ENCODE assay signal across 8 mouse cellular contexts in the genomic region with DNA sequence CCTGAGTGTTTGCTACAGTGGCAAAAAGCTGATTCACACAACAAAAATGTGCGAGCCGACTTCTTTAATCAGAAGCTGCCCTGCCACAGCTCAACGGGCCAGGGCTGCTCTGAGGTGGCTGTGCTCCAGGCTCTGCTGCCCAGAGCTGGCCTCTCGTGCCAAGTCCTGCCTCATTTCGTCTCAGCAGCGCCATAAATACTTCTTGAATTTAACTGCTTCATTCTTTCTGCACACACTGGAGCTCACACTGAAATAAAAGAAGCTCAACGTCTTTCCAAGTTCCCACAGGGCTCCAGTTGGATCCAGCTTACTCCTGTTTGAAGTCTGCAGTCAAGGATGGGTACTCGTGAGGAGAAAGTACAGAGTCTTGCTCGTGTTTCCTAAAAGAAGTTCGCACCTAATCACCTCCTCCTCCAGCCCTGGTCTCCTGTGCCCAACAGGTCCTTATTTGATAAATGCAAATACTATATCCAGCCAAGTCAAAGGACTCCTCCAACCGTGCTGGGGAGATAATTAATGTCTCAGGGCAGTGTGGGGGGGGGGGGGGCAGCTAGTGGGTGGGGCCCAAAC.
DNase-seq lines count a peak whose midpoint lies in the region; ATAC-seq lines count a peak whose summit lies in the region.

No protein-coding gene starts in this region.

- peaks cover 9% of the 10 kb centered on the region; the same call in 1 of the 2 replicates for H3K9me3 ChIP-seq in hindbrain, embryonic 14.5 days (ENCODE audit: control insufficient read depth, low read length)
- H3K9me3 ChIP-seq in stomach, embryonic 14.5 days (ENCODE audit: control insufficient read depth, low read depth, low read length), result peaks cover 3% of the 10 kb centered on the region; the same call in 1 of the 2 replicates

- ATAC-seq in hindbrain, embryonic 14.5 days (ENCODE audit: low FRiP score), result peak; percentile 72; the same call in 1 of the 2 replicates
- peak; percentile 35; the same call in 1 of the 2 replicates for ATAC-seq in stomach, embryonic 14.5 days (ENCODE audit: insufficient number of reproducible peaks, insufficient read depth, low FRiP score, low read depth)

- no peak overlapping the region for H3K9ac ChIP-seq in hindbrain, embryonic 14.5 days
- H3K9ac ChIP-seq in stomach, embryonic 14.5 days (replicated peaks; ENCODE audit: low read depth, low read length), result no peak overlapping the region

- peaks cover 19% of the 10 kb centered on the region for H3K4me1 ChIP-seq in hindbrain, embryonic 14.5 days (replicated peaks; ENCODE audit: control insufficient read depth, insufficient read depth, low read length)
- peaks cover 41% of the 10 kb centered on the region for H3K4me1 ChIP-seq in stomach, embryonic 14.5 days (ENCODE audit: control insufficient read depth, insufficient read depth, low read length)

- H3K4me2 ChIP-seq in hindbrain, embryonic 14.5 days (replicated peaks), result no peak overlapping the region; the same call in 1 of the 2 replicates
- no peak overlapping the region for H3K4me2 ChIP-seq in stomach, embryonic 14.5 days (replicated peaks; ENCODE audit: low read depth, low read length)

- H3K27me3 ChIP-seq in hindbrain, embryonic 14.5 days (ENCODE audit: control insufficient read depth, insufficient read depth, low read length), result 0 out of 2 replicates have a peak, but pooled peaks cover 20% of the 10 kb centered on the region
- H3K27me3 ChIP-seq in stomach, embryonic 14.5 days (ENCODE audit: control insufficient read depth, insufficient read depth, low read length), result no peaks in the 10 kb centered on the region

- no peaks in the 10 kb centered on the region for H3K36me3 ChIP-seq in hindbrain, embryonic 14.5 days (replicated peaks; ENCODE audit: control insufficient read depth, insufficient read depth)
- H3K36me3 ChIP-seq in stomach, embryonic 14.5 days (ENCODE audit: control insufficient read depth, insufficient read depth, low read length), result no peaks in the 10 kb centered on the region

- DNase-seq in ZHBTc4 (ENCODE audit: low read depth, low spot score), result peak; percentile 68
- DNase-seq in cerebellum, adult 8-10 months, result peak; percentile 68
- peak; percentile 33 to 44 for DNase-seq in frontal cortex, postnatal 14 days (ENCODE audit: low spot score in 2 of 2)
- DNase-seq in hindbrain, embryonic 14.5 days (ENCODE audit: low spot score), result peak; percentile 57
- peak; percentile 51 for DNase-seq in left cerebral cortex, adult 11 months (ENCODE audit: low spot score)
- DNase-seq in lung, postnatal 36 days, result peak; percentile 71
- DNase-seq in yolk sac, embryonic 10.5 days (ENCODE audit: low spot score), result no peak

- WGBS in hindbrain, embryonic 14.5 days, result 23% methylated on average over 11 of the region's 11 CpGs
- WGBS in stomach, embryonic 14.5 days, result 20% methylated on average over 11 of the region's 11 CpGs

- no peak overlapping the region for H3K4me3 ChIP-seq in hindbrain, embryonic 14.5 days (replicated peaks; ENCODE audit: low read length)
- H3K4me3 ChIP-seq in stomach, embryonic 14.5 days (ENCODE audit: low read depth, low read length), result no peak overlapping the region

- H3K27ac ChIP-seq in hindbrain, embryonic 14.5 days, result peak overlapping the region; percentile 70
- peak overlapping the region; percentile 72 for H3K27ac ChIP-seq in stomach, embryonic 14.5 days (ENCODE audit: low read length)
